Mouse (Mus musculus): ENCODE data around the gene Gm13287. TPM values are rescaled to one million over a fixed set of nuclear protein-coding genes. Genes with fewer than 3 reads are reported as not detected.
A peak's percentile ranks its signal among the peaks of the same experiment; 100 is the strongest.
"Not testable (repeated sequence)": the region's sequence is repeated elsewhere in the genome, so short reads cannot be mapped to it uniquely, and the experiment has no call there.

Gene Gm13287
- total RNA-seq, 2 experiments from 2014 or later = not detected

- not testable (repeated sequence) for ATAC-seq (replicated peaks; ENCODE audit: poor library complexity)
These were observed 8.9 kb upstream of the Gm13287 start, which contains the start of gene Gm13275 for GRCm38 (mm10) chr4:88793936-88794675. TSS of gene Gm13275 (plus strand) at chr4:88794487.

GRCm38 (mm10) chr4:88797097-88797496, 6.0 kb upstream of the Gm13287 start, which contains the start of gene Gm13279:
TSS of gene Gm13279 (plus strand) at chr4:88797397.
- ATAC-seq (replicated peaks; ENCODE audit: poor library complexity) = not testable (repeated sequence)

- ATAC-seq (replicated peaks; ENCODE audit: poor library complexity) = not testable (repeated sequence)
These were observed 3.7 kb upstream of the Gm13287 start, which contains the start of gene Gm13285 for GRCm38 (mm10) chr4:88799365-88799764. TSS of gene Gm13285 (plus strand) at chr4:88799665.

- not testable (repeated sequence) for ATAC-seq (replicated peaks; ENCODE audit: poor library complexity)
These were observed 2.2 kb downstream of the Gm13287 start, which contains the start of gene Gm13288 for GRCm38 (mm10) chr4:88805231-88805630. TSS of gene Gm13288 (plus strand) at chr4:88805531.

GRCm38 (mm10) chr4:88805761-88806160, 2.7 kb downstream of the Gm13287 start:
- not testable (repeated sequence) for ATAC-seq (replicated peaks; ENCODE audit: poor library complexity)

GRCm38 (mm10) chr4:88815928-88816327, 12.9 kb downstream of the Gm13287 start, which contains the start of gene Ifna7:
TSS of gene Ifna7 (plus strand) at chr4:88816228.
- no peak for ATAC-seq (replicated peaks; ENCODE audit: poor library complexity)

- no peak for ATAC-seq (replicated peaks; ENCODE audit: poor library complexity)
These were observed 16.6 kb downstream of the Gm13287 start, which contains the start of gene Ifna11 for GRCm38 (mm10) chr4:88819659-88820058. TSS of gene Ifna11 (plus strand) at chr4:88819959.

- ATAC-seq (replicated peaks; ENCODE audit: poor library complexity) = peak; percentile 66
These were observed 19.9 kb downstream of the Gm13287 start for GRCm38 (mm10) chr4:88822995-88823394.

- not testable (repeated sequence) for ATAC-seq (replicated peaks; ENCODE audit: poor library complexity)
These were observed 24.1 kb downstream of the Gm13287 start, which contains the start of gene Ifna6 for GRCm38 (mm10) chr4:88827116-88827515. TSS of gene Ifna6 (plus strand) at chr4:88827416.

- peak; percentile 64 for ATAC-seq (replicated peaks; ENCODE audit: poor library complexity)
These were observed 27.5 kb downstream of the Gm13287 start for GRCm38 (mm10) chr4:88830523-88830922.

GRCm38 (mm10) chr4:88835225-88835624, 32.2 kb downstream of the Gm13287 start, which contains the start of gene Ifna5:
TSS of gene Ifna5 (plus strand) at chr4:88835525.
- not testable (repeated sequence) for ATAC-seq (replicated peaks; ENCODE audit: poor library complexity)

GRCm38 (mm10) chr4:88838828-88839227, 35.8 kb downstream of the Gm13287 start:
- peak; percentile 65 for ATAC-seq (replicated peaks; ENCODE audit: poor library complexity)

- ATAC-seq (replicated peaks; ENCODE audit: poor library complexity) = peak; percentile 46; the same call in 1 of the 2 replicates
These were observed 37.0 kb downstream of the Gm13287 start for GRCm38 (mm10) chr4:88840058-88840457.

- no peak for ATAC-seq (replicated peaks; ENCODE audit: poor library complexity)
These were observed 38.4 kb downstream of the Gm13287 start, which contains the start of gene Ifna4 for GRCm38 (mm10) chr4:88841438-88841911. TSS of gene Ifna4 (plus strand) at chr4:88841861.

GRCm38 (mm10) chr4:88845334-88845733, 42.3 kb downstream of the Gm13287 start:
- no peak for ATAC-seq (replicated peaks; ENCODE audit: poor library complexity)

- ATAC-seq (replicated peaks; ENCODE audit: poor library complexity) = peak; percentile 64
These were observed 46.6 kb downstream of the Gm13287 start, which contains the start of gene Ifna1 for GRCm38 (mm10) chr4:88849698-88850097. TSS of gene Ifna1 (plus strand) at chr4:88850087.

- ATAC-seq (replicated peaks; ENCODE audit: poor library complexity) = no peak
These were observed 48.1 kb downstream of the Gm13287 start for GRCm38 (mm10) chr4:88851026-88851763.
